Mouse (Mus musculus): ENCODE measurements around the gene Rbp4.
A peak's percentile ranks its signal among the peaks of the same experiment; 100 is the strongest.

The Rbp4 gene

GRCm38 (mm10) chr19:38089358-38089757 lies 35.7 kb downstream of the Rbp4 start:
- DNase-seq, result no peak

GRCm38 (mm10) chr19:38086948-38087551 lies 38.0 kb downstream of the Rbp4 start:
- peak; percentile 33 to 68 for DNase-seq

- no peak for DNase-seq
Observed at GRCm38 (mm10) chr19:38085841-38086240, 39.2 kb downstream of the Rbp4 start.

GRCm38 (mm10) chr19:38082931-38083525 lies 42.1 kb downstream of the Rbp4 start:
- DNase-seq, result no peak

- no peak for DNase-seq
Observed at GRCm38 (mm10) chr19:38081361-38081760, 43.7 kb downstream of the Rbp4 start.

GRCm38 (mm10) chr19:38077851-38078540 lies 47.1 kb downstream of the Rbp4 start:
- peak; percentile 48 to 68 for DNase-seq

GRCm38 (mm10) chr19:38076251-38076650 lies 48.8 kb downstream of the Rbp4 start:
- peak; percentile 65 to 81 for DNase-seq

- DNase-seq, result no peak
Observed at GRCm38 (mm10) chr19:38075051-38075450, 50.0 kb downstream of the Rbp4 start.

- DNase-seq, result no peak
Observed at GRCm38 (mm10) chr19:38073226-38073625, 51.9 kb downstream of the Rbp4 start.
